Mouse (Mus musculus): ENCODE measurements around the gene Trank1. TPM values are rescaled to one million over a fixed set of nuclear protein-coding genes. Genes with fewer than 3 reads are reported as not detected.

The Trank1 gene
- 0.19 TPM for polyA plus RNA-seq (2017; shearing (Covaris generic))

DNA sequence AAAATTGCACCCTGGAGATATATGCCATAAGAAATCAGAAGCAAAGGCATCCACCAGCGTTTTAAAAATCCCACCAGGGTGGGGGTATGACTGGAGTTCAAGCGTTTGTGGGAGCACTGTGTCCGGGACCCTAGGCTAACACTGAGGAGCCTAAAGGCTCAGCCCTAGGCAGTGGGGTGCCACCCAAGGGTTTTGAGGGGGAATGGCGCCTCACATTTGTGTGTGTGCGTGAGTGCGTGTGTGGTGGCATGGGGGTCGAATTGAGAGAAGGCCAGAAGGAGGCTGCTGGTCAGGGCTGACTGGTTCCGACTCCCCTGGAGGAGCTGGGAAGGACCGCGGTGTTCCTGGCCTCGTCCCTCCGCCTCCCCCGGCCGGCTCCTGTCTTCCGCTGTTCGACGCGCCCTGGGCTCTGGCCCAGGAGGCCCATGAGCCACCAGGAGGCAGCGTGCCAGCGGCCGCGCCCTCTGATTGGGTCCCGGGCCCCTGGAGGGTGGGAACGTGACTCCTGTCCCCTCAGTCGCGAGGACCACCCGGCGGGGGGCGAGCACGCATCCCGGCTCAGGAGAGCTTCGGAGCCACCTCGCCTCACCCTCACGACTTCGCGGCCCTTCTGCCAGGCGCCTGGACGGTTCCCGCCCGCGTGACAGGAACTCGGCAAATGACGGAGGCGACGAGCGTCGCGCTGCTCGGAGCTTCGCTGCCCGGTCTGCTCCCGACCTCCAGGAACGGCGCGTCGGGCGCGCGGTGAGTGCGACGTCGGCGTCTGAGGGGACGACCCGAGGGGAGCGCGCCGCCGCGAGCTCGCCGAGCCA, at the start of gene Trank1:
Gene Trank1 (plus strand): TSS at position 709 of the 812 bp plus-strand sequence.

DNA sequence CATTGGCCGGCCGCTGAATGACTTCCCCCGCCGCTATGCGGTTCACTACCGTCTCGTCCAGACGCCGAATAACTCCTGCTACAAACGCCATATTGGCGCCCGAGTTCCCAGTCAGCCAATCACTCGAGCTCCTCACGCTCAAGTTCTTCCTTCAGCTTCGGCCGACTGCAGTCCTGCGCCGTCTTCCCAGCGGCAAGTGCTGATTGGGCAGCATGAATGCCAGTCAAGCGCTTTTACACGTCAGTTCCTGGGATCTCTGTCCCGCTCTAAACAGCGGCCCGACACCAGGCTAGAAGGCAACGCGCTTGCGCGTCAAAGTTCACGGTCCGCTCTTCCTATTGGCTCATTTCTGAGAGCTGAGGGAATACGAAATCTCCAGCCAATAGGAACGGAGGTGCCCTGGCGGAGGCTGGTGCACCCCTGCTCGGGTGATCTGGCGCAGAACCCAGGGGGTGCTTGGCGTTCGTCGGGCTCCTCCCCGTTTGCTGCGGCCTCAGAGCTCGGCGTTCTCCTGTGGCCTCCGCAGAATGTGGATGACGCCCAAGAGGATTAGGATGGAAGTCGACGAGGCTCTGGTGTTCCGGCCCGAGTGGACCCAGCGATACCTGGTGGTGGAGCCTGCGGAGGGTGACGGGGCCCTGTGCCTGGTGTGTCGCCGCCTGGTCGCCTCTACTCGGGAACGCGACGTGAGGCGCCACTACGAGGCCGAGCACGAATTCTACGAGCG, 39.9 kb upstream of the Trank1 start, which contains the start of the genes Mlh1 and Epm2aip1:
Gene Mlh1 (minus strand): TSS at position 358 of the 727 bp plus-strand sequence.
Gene Epm2aip1 (plus strand): TSS at position 496 of the 727 bp plus-strand sequence.

DNA sequence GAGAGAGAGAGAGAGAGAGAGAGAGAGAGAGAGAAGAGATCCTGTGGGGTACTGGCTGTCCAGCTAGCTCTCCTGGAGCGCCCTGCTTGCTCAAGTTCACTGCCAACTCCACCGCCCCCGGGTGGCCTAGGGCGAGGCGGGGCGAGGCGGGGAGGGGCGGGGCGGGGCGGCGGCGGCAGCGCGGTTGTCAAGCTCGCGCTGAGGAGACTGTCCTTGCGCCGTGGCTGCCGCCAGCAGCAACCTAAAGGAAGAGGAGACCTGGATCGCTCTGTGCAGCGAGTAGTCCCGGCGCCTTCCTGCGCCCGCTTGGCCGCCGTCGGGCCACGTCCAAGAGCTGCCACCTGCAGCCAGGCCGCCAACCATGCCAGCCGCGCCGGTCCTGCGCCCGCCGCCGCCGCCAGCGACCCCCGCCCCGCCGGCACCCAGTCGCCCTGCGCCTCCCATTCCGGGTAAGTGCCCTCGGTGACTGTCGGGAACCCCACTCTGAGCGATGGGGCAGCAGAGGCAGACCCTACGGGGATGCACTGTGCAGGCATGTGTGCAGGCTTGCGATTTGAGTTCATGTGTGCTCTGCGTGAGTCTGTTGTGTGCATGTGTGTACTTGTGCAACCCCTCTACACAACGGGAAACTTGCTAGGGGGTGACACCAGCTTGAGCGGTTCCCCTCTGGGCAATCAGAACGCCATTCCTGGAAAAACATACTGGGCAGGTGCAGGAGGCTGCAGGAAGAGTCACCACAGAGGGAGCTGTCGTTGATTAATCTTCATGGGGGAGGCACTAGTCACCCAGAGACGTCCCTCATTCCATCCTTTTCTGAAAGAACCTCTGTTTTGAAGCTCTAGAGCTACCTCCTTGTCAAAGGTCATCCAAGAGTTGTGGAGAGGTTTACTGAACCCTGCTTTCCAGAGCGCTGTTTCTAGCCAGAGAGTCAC, 127.6 kb downstream of the Trank1 start, which contains the start of gene Dclk3:
Gene Dclk3 (plus strand): TSS at position 178 of the 932 bp plus-strand sequence.

Other genes with a start within 250 kb of the Trank1 start
- gene Lrrfip2, start 194.1 kb upstream of the Trank1 start, polyA plus RNA-seq (2017; shearing (Covaris generic)) = 27.2 TPM
- gene Mlh1, start 39.9 kb upstream of the Trank1 start, polyA plus RNA-seq (2017; shearing (Covaris generic)) = 49.3 TPM
- gene Epm2aip1, start 39.8 kb upstream of the Trank1 start, polyA plus RNA-seq (2017; shearing (Covaris generic)) = 20.1 TPM
- gene Dclk3, start 127.3 kb downstream of the Trank1 start, polyA plus RNA-seq (2017; shearing (Covaris generic)) = not detected